Mouse (Mus musculus): ENCODE measurements around the gene Gm17571. TPM values are rescaled to one million over a fixed set of nuclear protein-coding genes. Genes with fewer than 3 reads are reported as not detected.

Gm17571 gene
- total and polyA plus RNA-seq, 3 experiments = not detected

DNA sequence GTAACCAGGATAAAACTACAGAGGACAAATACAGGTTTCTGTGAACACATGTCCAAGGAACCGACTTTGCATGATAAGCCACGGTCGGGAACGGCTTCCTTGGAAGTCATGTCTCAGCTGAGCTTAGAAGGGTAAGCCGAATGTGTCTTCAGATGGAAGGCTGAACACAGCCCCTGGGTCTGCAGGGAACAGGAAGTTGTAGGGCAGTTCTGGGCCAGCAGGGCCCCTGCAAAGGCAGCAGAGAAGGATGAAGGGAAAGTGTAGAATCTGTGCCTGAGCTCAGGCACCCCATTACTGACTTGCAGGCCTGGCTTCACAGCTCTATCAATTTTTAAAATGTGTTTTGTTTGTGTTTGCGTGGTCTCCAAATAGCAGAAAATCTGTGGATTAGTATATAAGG, 22.2 kb upstream of the Gm17571 start:
- Histone ChIP-seq H3K9ac (ENCODE audit: control insufficient read depth, low read depth, low read length, poor library complexity, severe bottlenecking) (no peak overlapping the region), H3K27me3 (ENCODE audit: control insufficient read depth in 1 of 2, insufficient read depth in 2 of 2, low read length in 2 of 2) (no peaks in the 10 kb centered on the region), H3K27ac (ENCODE audit: control insufficient read depth, low read depth, low read length) (no peak overlapping the region), H3K4me1 (ENCODE audit: control insufficient read depth in 1 of 2, insufficient read depth in 2 of 2, low read length in 2 of 2) (no peaks in the 10 kb centered on the region), H3K36me3 (ENCODE audit: control insufficient read depth in 1 of 2, insufficient read depth in 2 of 2, low read length in 2 of 2) (no peaks in the 10 kb centered on the region), H3K9me3 (replicated peaks; ENCODE audit: insufficient read depth, low read length) (no peaks in the 10 kb centered on the region), H3K79me2 (ENCODE audit: control insufficient read depth, insufficient read depth, low read length, poor library complexity) (no peaks in the 10 kb centered on the region), H3K4me3 (ENCODE audit: control insufficient read depth in 1 of 2, insufficient read depth in 1 of 2, low read depth in 2 of 2, low read length in 2 of 2) (no peak overlapping the region)
- no peak for DNase-seq (ENCODE audit: low read depth, low spot score)
- TF ChIP-seq TBP (IDR thresholded peaks at IDR 0.05; ENCODE audit: low read depth, low read length) = no peak
- no peak for TF ChIP-seq RAD21 (IDR thresholded peaks at IDR 0.05; ENCODE audit: low read depth, low read length)
- no peak for TF ChIP-seq POLR2AphosphoS2 (IDR thresholded peaks at IDR 0.05; ENCODE audit: low read length)
- no peak for TF ChIP-seq MYB (IDR thresholded peaks at IDR 0.05; ENCODE audit: low read depth, low read length)
- TF ChIP-seq MAFK (IDR thresholded peaks at IDR 0.05; ENCODE audit: borderline replicate concordance, low read depth, low read length) = no peak
- no peak for TF ChIP-seq MAZ (IDR thresholded peaks at IDR 0.05; ENCODE audit: low read depth, low read length)
- no peak for TF ChIP-seq UBTF (IDR thresholded peaks at IDR 0.05; ENCODE audit: borderline replicate concordance, insufficient read depth, low read depth, low read length)
- TF ChIP-seq NELFE (IDR thresholded peaks at IDR 0.05; ENCODE audit: low read depth, low read length) = no peak
- TF ChIP-seq ZNF384 (IDR thresholded peaks at IDR 0.05; ENCODE audit: low read depth, low read length) = no peak
- no peak for TF ChIP-seq USF1 (IDR thresholded peaks at IDR 0.05; ENCODE audit: low read depth, low read length)
- TF ChIP-seq ZC3H11A (IDR thresholded peaks at IDR 0.05; ENCODE audit: low read depth, low read length) = no peak
- no peak for TF ChIP-seq ELF1 (IDR thresholded peaks at IDR 0.05; ENCODE audit: low read depth, low read length)
- TF ChIP-seq MYC (IDR thresholded peaks at IDR 0.05; ENCODE audit: low read depth, low read length) = no peak
- TF ChIP-seq KAT2A (conservative IDR thresholded peaks at IDR 0.05; ENCODE audit: low read depth, low read length) = no peak
- TF ChIP-seq POLR2AphosphoS5 (IDR thresholded peaks at IDR 0.05; ENCODE audit: borderline replicate concordance, low read depth, low read length) = no peak
- no peak for TF ChIP-seq GATA1 (IDR thresholded peaks at IDR 0.05; ENCODE audit: low read depth, low read length)

DNA sequence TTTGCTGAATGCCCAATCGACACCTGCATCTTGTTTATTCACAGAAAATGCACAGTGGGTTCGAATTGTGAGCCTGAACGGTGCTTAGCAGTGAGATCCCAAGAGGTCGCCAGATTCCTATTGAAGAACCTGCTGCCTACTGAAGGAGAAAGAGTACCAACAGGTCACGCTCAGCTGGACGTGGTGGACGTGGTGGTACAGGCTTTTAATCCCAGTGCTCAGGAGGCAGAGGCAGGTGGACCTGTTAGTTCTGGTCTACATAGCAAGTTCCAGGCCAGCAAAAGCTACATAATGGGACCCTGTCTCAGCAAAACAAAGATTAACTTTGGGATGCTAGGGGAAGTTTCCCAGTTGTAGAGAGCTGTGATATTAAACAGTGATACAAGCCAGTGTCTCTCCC, 21.2 kb upstream of the Gm17571 start:
- Histone ChIP-seq H3K9ac (ENCODE audit: control insufficient read depth, low read depth, low read length, poor library complexity, severe bottlenecking) (no peak overlapping the region), H3K9me3 (replicated peaks; ENCODE audit: insufficient read depth, low read length) (no peaks in the 10 kb centered on the region), H3K27ac (ENCODE audit: control insufficient read depth, low read depth, low read length) (no peak overlapping the region), H3K27me3 (ENCODE audit: control insufficient read depth in 1 of 2, insufficient read depth in 2 of 2, low read length in 2 of 2) (no peaks in the 10 kb centered on the region), H3K36me3 (ENCODE audit: control insufficient read depth in 1 of 2, insufficient read depth in 2 of 2, low read length in 2 of 2) (no peaks in the 10 kb centered on the region), H3K4me3 (ENCODE audit: control insufficient read depth in 1 of 2, insufficient read depth in 1 of 2, low read depth in 2 of 2, low read length in 2 of 2) (no peak overlapping the region), H3K79me2 (ENCODE audit: control insufficient read depth, insufficient read depth, low read length, poor library complexity) (no peaks in the 10 kb centered on the region), H3K4me1 (ENCODE audit: control insufficient read depth in 1 of 2, insufficient read depth in 2 of 2, low read length in 2 of 2) (no peaks in the 10 kb centered on the region)
- no peak for DNase-seq (ENCODE audit: low read depth, low spot score)
- no peak for TF ChIP-seq BHLHE40 (IDR thresholded peaks at IDR 0.05; ENCODE audit: borderline replicate concordance, low read depth, low read length)
- TF ChIP-seq ETS1 (IDR thresholded peaks at IDR 0.05; ENCODE audit: low read depth, low read length) = no peak
- TF ChIP-seq MXI1 (IDR thresholded peaks at IDR 0.05; ENCODE audit: low read depth, low read length) = no peak
- no peak for TF ChIP-seq ZMIZ1 (IDR thresholded peaks at IDR 0.05; ENCODE audit: low read depth, low read length)
- no peak for TF ChIP-seq UBTF (IDR thresholded peaks at IDR 0.05; ENCODE audit: borderline replicate concordance, insufficient read depth, low read depth, low read length)
- no peak for TF ChIP-seq E2F4 (IDR thresholded peaks at IDR 0.05; ENCODE audit: borderline replicate concordance, low read depth, low read length)
- no peak for TF ChIP-seq CHD1 (IDR thresholded peaks at IDR 0.05; ENCODE audit: low read depth, low read length)
- no peak for TF ChIP-seq JUND (IDR thresholded peaks at IDR 0.05; ENCODE audit: low read depth, low read length)
- no peak for TF ChIP-seq ZC3H11A (IDR thresholded peaks at IDR 0.05; ENCODE audit: low read depth, low read length)
- TF ChIP-seq MYB (IDR thresholded peaks at IDR 0.05; ENCODE audit: low read depth, low read length) = no peak
- TF ChIP-seq MAZ (IDR thresholded peaks at IDR 0.05; ENCODE audit: low read depth, low read length) = no peak
- no peak for TF ChIP-seq SMC3 (IDR thresholded peaks at IDR 0.05; ENCODE audit: low read depth, low read length)

Data from MEL (cell line).